Mouse (Mus musculus) heart, postnatal 10 days (tissue): ENCODE results near the gene Doc2b. TPM values are rescaled to one million over a fixed set of nuclear protein-coding genes. Genes with fewer than 3 reads are reported as not detected.
A peak's percentile ranks its signal among the peaks of the same experiment; 100 is the strongest.
"Not testable (repeated sequence)": the region's sequence is repeated elsewhere in the genome, so short reads cannot be mapped to it uniquely, and the experiment has no call there.

Experiments used
- DNase-seq, 2 experiments: peaks; one replicate each; pipeline ENCODE4 v3.0.0; 2021
- intact Hi-C: fragments of 180-260 bp; cut with DNase I; formaldehyde crosslinking; loops from one replicate; pipeline ENCODE4 v1.15.1; 2025
- total RNA-seq, 2 experiments: library from RNA; stranded (reverse); gene quantifications; 2 replicates each; pipeline ENCODE4 v1.2.3; 2021

Doc2b gene
- total RNA-seq, 2 experiments from 2014 or later = 0.40 to 0.41 TPM

GRCm38 (mm10) chr11:75738477-75738821 is 57.4 kb downstream of the Doc2b start:
- DNase-seq = no peak
- intact Hi-C loops = no loop called here

GRCm38 (mm10) chr11:75737806-75738476 is 57.9 kb downstream of the Doc2b start:
- intact Hi-C loops = loop anchor here (2.0 kb wide), 1 partner anchor 29 kb away; no protein-coding TSS in a partner anchor
- DNase-seq = no peak

- intact Hi-C loops = loop anchor here (2.0 kb wide), 1 partner anchor 30 kb away; no protein-coding TSS in a partner anchor
- no peak for DNase-seq
Measured at GRCm38 (mm10) chr11:75736978-75737377, 58.9 kb downstream of the Doc2b start.

GRCm38 (mm10) chr11:75735462-75736252 is 60.2 kb downstream of the Doc2b start:
- DNase-seq = no peak
- intact Hi-C loops = loop anchor here (2.0 kb wide), 1 partner anchor 31 kb away; no protein-coding TSS in a partner anchor

- intact Hi-C loops = no loop called here
- peak in 1 of 2 experiments; percentile 90 for DNase-seq
Measured at GRCm38 (mm10) chr11:75733227-75733940, 62.5 kb downstream of the Doc2b start.

GRCm38 (mm10) chr11:75732434-75733226 is 63.2 kb downstream of the Doc2b start, which contains the start of gene Ywhae:
Ywhae (plus strand) TSS chr11:75732869.
- DNase-seq = peak; percentile 93 to 94
- intact Hi-C loops = no loop called here

- intact Hi-C loops, DNase-seq: not testable (repeated sequence)
Measured at GRCm38 (mm10) chr11:75727659-75728058, 68.2 kb downstream of the Doc2b start.

- no peak for DNase-seq
- intact Hi-C loops = no loop called here
Measured at GRCm38 (mm10) chr11:75727168-75727567, 68.7 kb downstream of the Doc2b start.

- no peak for DNase-seq
- intact Hi-C loops = no loop called here
Measured at GRCm38 (mm10) chr11:75722339-75722738, 73.5 kb downstream of the Doc2b start.

Other genes with a start within 250 kb of the Doc2b start
- 100 to 1,000 TPM; 146 to 150 TPM for gene Pitpna, start 208.0 kb downstream of the Doc2b start, total RNA-seq
- 10 to 100 TPM; 35.4 to 37.3 TPM for gene Inpp5k, start 165.1 kb downstream of the Doc2b start, total RNA-seq
- 100 to 1,000 TPM; 151 to 153 TPM for gene Myo1c, start 145.5 kb downstream of the Doc2b start, total RNA-seq
- 100 to 1,000 TPM; 108 to 112 TPM for gene Crk, start 116.8 kb downstream of the Doc2b start, total RNA-seq
- 100 to 1,000 TPM; 738 to 749 TPM for gene Ywhae, start 63.2 kb downstream of the Doc2b start, total RNA-seq
- 10 to 100 TPM; 23.2 to 25.0 TPM for gene Rph3al, start 142.4 kb upstream of the Doc2b start, total RNA-seq
- gene 1700016K19Rik, start 203.9 kb upstream of the Doc2b start, total RNA-seq = not detected
- gene Rflnb, start 231.7 kb upstream of the Doc2b start, total RNA-seq = 10 to 100 TPM; 66.9 to 74.5 TPM